Mouse (Mus musculus): ENCODE measurements around the gene Ranbp3. TPM values are rescaled to one million over a fixed set of nuclear protein-coding genes. Genes with fewer than 3 reads are reported as not detected.
"Not testable (repeated sequence)": the region's sequence is repeated elsewhere in the genome, so short reads cannot be mapped to it uniquely, and the experiment has no call there.

Ranbp3 gene
- polyA plus RNA-seq (2015; fragmentation: Nextera tagmentation; extraction: Ambion mirVana): 28.8 and 32.0 TPM in 2 replicates

- peak within 1 kb of the TSS; percentile 73 for H3K27ac ChIP-seq (ENCODE audit: low read depth, low read length)
- ATAC-seq: peak; percentile 96
- H3K4me1 ChIP-seq (replicated peaks; ENCODE audit: control insufficient read depth, insufficient read depth, low read length): 0 out of 2 replicates have a peak, but pooled peaks cover 3% of the 10 kb centered on the region
- no peaks in the 10 kb centered on the region for H3K27me3 ChIP-seq (replicated peaks; ENCODE audit: control insufficient read depth, insufficient read depth, low read length)
- peak within 1 kb of the TSS; percentile 86 for H3K9ac ChIP-seq (ENCODE audit: low read depth, low read length)
- H3K36me3 ChIP-seq (ENCODE audit: control insufficient read depth, insufficient read depth): peaks cover 14% of the 10 kb centered on the region; the same call in 1 of the 2 replicates
- peak within 1 kb of the TSS; percentile 66 for H3K4me3 ChIP-seq (ENCODE audit: low read depth, low read length)
- TF ChIP-seq CTCF (IDR thresholded peaks at IDR 0.05; ENCODE audit: low read depth): no peak
- H3K4me2 ChIP-seq (replicated peaks; ENCODE audit: low read depth): peak within 1 kb of the TSS; percentile 78
- under 1% methylated on average over 44 of the region's 66 CpGs for WGBS
- H3K9me3 ChIP-seq (ENCODE audit: control insufficient read depth): no peaks in the 10 kb centered on the region
These were observed at the start of gene Ranbp3 for GRCm38 (mm10) chr17:56672941-56673646. Ranbp3 (plus strand) TSS chr17:56673294.

GRCm38 (mm10) chr17:56625495-56625894 lies 47.6 kb upstream of the Ranbp3 start:
- Histone ChIP-seq H3K27me3 (replicated peaks; ENCODE audit: control insufficient read depth, insufficient read depth, low read length) (no peaks in the 10 kb centered on the region), H3K4me1 (replicated peaks; ENCODE audit: control insufficient read depth, insufficient read depth, low read length) (peaks cover 13% of the 10 kb centered on the region; the same call in 1 of the 2 replicates), H3K36me3 (ENCODE audit: control insufficient read depth, insufficient read depth) (peaks cover 27% of the 10 kb centered on the region), H3K4me2 (replicated peaks; ENCODE audit: low read depth) (peak overlapping the region; percentile 93; the same call in 1 of the 2 replicates), H3K9ac (ENCODE audit: low read depth, low read length) (no peak overlapping the region), H3K27ac (ENCODE audit: low read depth, low read length) (no peak overlapping the region), H3K4me3 (ENCODE audit: low read depth, low read length) (no peak overlapping the region), H3K9me3 (ENCODE audit: control insufficient read depth) (no peaks in the 10 kb centered on the region)
- no peak for ATAC-seq
- WGBS: 54% methylated on average over 3 of the region's 3 CpGs
- TF ChIP-seq CTCF (IDR thresholded peaks at IDR 0.05; ENCODE audit: low read depth): no peak

GRCm38 (mm10) chr17:56626260-56626659 lies 46.8 kb upstream of the Ranbp3 start:
- TF ChIP-seq CTCF (IDR thresholded peaks at IDR 0.05; ENCODE audit: low read depth): no peak
- Histone ChIP-seq H3K27ac (ENCODE audit: low read depth, low read length) (no peak overlapping the region), H3K9ac (ENCODE audit: low read depth, low read length) (peak overlapping the region; percentile 75), H3K4me2 (replicated peaks; ENCODE audit: low read depth) (peak overlapping the region; percentile 93), H3K36me3 (ENCODE audit: control insufficient read depth, insufficient read depth) (peaks cover 20% of the 10 kb centered on the region), H3K9me3 (ENCODE audit: control insufficient read depth) (no peaks in the 10 kb centered on the region), H3K4me1 (replicated peaks; ENCODE audit: control insufficient read depth, insufficient read depth, low read length) (peaks cover 13% of the 10 kb centered on the region; the same call in 1 of the 2 replicates), H3K27me3 (replicated peaks; ENCODE audit: control insufficient read depth, insufficient read depth, low read length) (no peaks in the 10 kb centered on the region), H3K4me3 (ENCODE audit: low read depth, low read length) (peak overlapping the region; percentile 69)
- WGBS: under 1% methylated on average over 32 of the region's 32 CpGs
- peak; percentile 1; the same call in 1 of the 2 replicates for ATAC-seq

GRCm38 (mm10) chr17:56626754-56627470 lies 46.2 kb upstream of the Ranbp3 start, which contains the start of gene Lonp1:
Lonp1 (minus strand) TSS chr17:56626887.
- peak; percentile 89 for ATAC-seq
- H3K27ac ChIP-seq (ENCODE audit: low read depth, low read length): peak within 1 kb of the TSS; percentile 61
- H3K36me3 ChIP-seq (ENCODE audit: control insufficient read depth, insufficient read depth): peaks cover 16% of the 10 kb centered on the region
- peak within 1 kb of the TSS; percentile 69 for H3K4me3 ChIP-seq (ENCODE audit: low read depth, low read length)
- H3K4me2 ChIP-seq (replicated peaks; ENCODE audit: low read depth): peak within 1 kb of the TSS; percentile 93
- TF ChIP-seq CTCF (IDR thresholded peaks at IDR 0.05; ENCODE audit: low read depth): no peak; the same call in 1 of the 2 replicates
- peaks cover 13% of the 10 kb centered on the region; the same call in 1 of the 2 replicates for H3K4me1 ChIP-seq (replicated peaks; ENCODE audit: control insufficient read depth, insufficient read depth, low read length)
- no peaks in the 10 kb centered on the region for H3K9me3 ChIP-seq (ENCODE audit: control insufficient read depth)
- peak within 1 kb of the TSS; percentile 75 for H3K9ac ChIP-seq (ENCODE audit: low read depth, low read length)
- no peaks in the 10 kb centered on the region for H3K27me3 ChIP-seq (replicated peaks; ENCODE audit: control insufficient read depth, insufficient read depth, low read length)
- under 1% methylated on average over 51 of the region's 51 CpGs for WGBS

- Histone ChIP-seq H3K27ac (ENCODE audit: low read depth, low read length) (peak within 1 kb of the TSS; percentile 61), H3K9ac (ENCODE audit: low read depth, low read length) (no peak within 1 kb of the TSS), H3K4me1 (replicated peaks; ENCODE audit: control insufficient read depth, insufficient read depth, low read length) (peaks cover 13% of the 10 kb centered on the region; the same call in 1 of the 2 replicates), H3K9me3 (ENCODE audit: control insufficient read depth) (no peaks in the 10 kb centered on the region), H3K4me3 (ENCODE audit: low read depth, low read length) (peak within 1 kb of the TSS; percentile 69), H3K4me2 (replicated peaks; ENCODE audit: low read depth) (peak within 1 kb of the TSS; percentile 93), H3K36me3 (ENCODE audit: control insufficient read depth, insufficient read depth) (peaks cover 8% of the 10 kb centered on the region), H3K27me3 (replicated peaks; ENCODE audit: control insufficient read depth, insufficient read depth, low read length) (no peaks in the 10 kb centered on the region)
- TF ChIP-seq CTCF (IDR thresholded peaks at IDR 0.05; ENCODE audit: low read depth): no peak
- WGBS: 7% methylated on average over 26 of the region's 26 CpGs
- peak; percentile 35 for ATAC-seq
These were observed 45.4 kb upstream of the Ranbp3 start, which contains the start of gene Catsperd for GRCm38 (mm10) chr17:56627530-56628277. Catsperd (plus strand) TSS chr17:56628143.

GRCm38 (mm10) chr17:56629800-56630781 lies 43.0 kb upstream of the Ranbp3 start:
- peaks cover 13% of the 10 kb centered on the region; the same call in 1 of the 2 replicates for H3K4me1 ChIP-seq (replicated peaks; ENCODE audit: control insufficient read depth, insufficient read depth, low read length)
- H3K36me3 ChIP-seq (ENCODE audit: control insufficient read depth, insufficient read depth); ATAC-seq; H3K4me3 ChIP-seq (ENCODE audit: low read depth, low read length); H3K9ac ChIP-seq (ENCODE audit: low read depth, low read length); H3K9me3 ChIP-seq (ENCODE audit: control insufficient read depth); H3K27ac ChIP-seq (ENCODE audit: low read depth, low read length); H3K27me3 ChIP-seq (replicated peaks; ENCODE audit: control insufficient read depth, insufficient read depth, low read length); H3K4me2 ChIP-seq (replicated peaks; ENCODE audit: low read depth): not testable (repeated sequence)
- WGBS: 83% methylated on average over 27 of the region's 27 CpGs

Data from intestine, postnatal 0 days (tissue).